Mouse (Mus musculus) embryonic facial prominence, embryonic 15.5 days (tissue): ENCODE data around the gene Prr5l. TPM values are rescaled to one million over a fixed set of nuclear protein-coding genes. Genes with fewer than 3 reads are reported as not detected.
A peak's percentile ranks its signal among the peaks of the same experiment; 100 is the strongest.

Experiments used
- ATAC-seq: fragments of 200-750 bp; cut with Nextera tagmentation; 2 replicates; pipeline ENCODE4 v1.8.0; 2017; ENCODE audit warnings: low read depth, moderate TSS enrichment; ENCODE audit not compliant: insufficient number of reproducible peaks, low FRiP score, low TSS enrichment
- H3K27ac ChIP-seq: fragments of 300-500 bp; sonication (generic); replicated peaks from 2 replicates; pipeline ENCODE4 v1.5.1; 2015; ENCODE audit warnings: mild to moderate bottlenecking, inconsistent platforms
- H3K27me3 ChIP-seq: fragments of 300-500 bp; sonication (generic); 2 replicates; pipeline ENCODE4 v1.6.1; 2015; ENCODE audit warnings: inconsistent platforms
- H3K36me3 ChIP-seq: fragments of 300-500 bp; sonication (generic); 2 replicates; pipeline ENCODE4 v1.6.1; 2015; ENCODE audit warnings: mild to moderate bottlenecking, inconsistent platforms
- H3K4me1 ChIP-seq: fragments of 300-500 bp; sonication (generic); 2 replicates; pipeline ENCODE4 v1.6.1; 2015; ENCODE audit warnings: inconsistent platforms
- H3K4me2 ChIP-seq: fragments of 300-500 bp; sonication (generic); replicated peaks from 2 replicates; pipeline ENCODE4 v1.6.1; 2015; ENCODE audit warnings: mild to moderate bottlenecking, inconsistent platforms
- H3K4me3 ChIP-seq: fragments of 300-500 bp; sonication (generic); replicated peaks from 2 replicates; pipeline ENCODE4 v1.5.1; 2015; ENCODE audit warnings: mild to moderate bottlenecking, inconsistent platforms
- H3K9ac ChIP-seq: fragments of 300-500 bp; sonication (generic); 2 replicates; pipeline ENCODE4 v1.6.1; 2015; ENCODE audit warnings: inconsistent platforms
- H3K9me3 ChIP-seq: fragments of 300-500 bp; sonication (generic); replicated peaks from 2 replicates; pipeline ENCODE4 v1.6.1; 2016; ENCODE audit warnings: inconsistent platforms
- WGBS: fragments of 180-500 bp; shearing (Covaris S2); methylation state at CpG from one replicate; pipeline ENCODE4 v1.1.7; 2015; 5-methylcytosine and 5-hydroxymethylcytosine counted together
- polyA plus RNA-seq: library from polyadenylated mRNA; unstranded; fragments of >200 nt; fragmentation: Nextera tagmentation; extraction: Ambion mirVana; gene quantifications from 2 replicates; pipeline ENCODE4 v1.2.1, GENCODE M21; 2015

The Prr5l gene
- polyA plus RNA-seq, 1 experiment from 2014 or later, result 24.4 TPM

DNA sequence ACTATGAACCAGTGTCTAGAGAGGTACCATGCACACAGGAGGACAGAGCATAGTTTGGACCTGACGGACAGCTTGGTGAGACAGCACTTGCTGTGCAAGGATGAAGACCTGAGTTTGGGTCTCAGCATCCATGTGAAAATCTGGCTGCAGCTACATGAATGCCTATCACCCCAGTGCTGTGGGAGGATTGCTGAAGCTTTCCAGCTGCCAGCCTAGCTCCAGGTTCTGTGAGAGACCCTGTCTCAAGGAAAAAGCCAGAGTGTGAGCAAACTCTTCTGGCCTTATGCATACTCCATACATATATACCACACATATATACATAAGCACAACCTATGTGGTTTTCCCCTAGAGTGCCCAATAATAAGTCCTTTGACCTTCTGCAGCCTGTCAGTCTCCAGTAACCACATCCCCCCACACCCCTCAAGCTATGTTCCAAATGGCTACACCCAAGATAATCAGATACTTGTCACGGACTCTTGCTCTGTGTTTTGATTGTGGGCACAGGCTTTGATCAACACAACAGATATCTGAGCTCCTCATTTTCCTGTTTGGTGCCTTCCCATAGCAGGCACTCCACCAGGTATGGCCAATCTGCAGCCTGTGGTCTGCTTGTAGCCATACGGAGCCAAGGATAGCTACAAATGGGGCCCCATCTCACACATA lies 66.0 kb downstream of the Prr5l start:
- no peak overlapping the region for H3K4me3 ChIP-seq
- WGBS, result 66% methylated on average over 3 of the region's 3 CpGs
- no peak overlapping the region for H3K27ac ChIP-seq
- H3K4me1 ChIP-seq, result no peaks in the 10 kb centered on the region
- H3K36me3 ChIP-seq, result no peaks in the 10 kb centered on the region
- no peak overlapping the region for H3K4me2 ChIP-seq
- ATAC-seq, result no peak
- H3K27me3 ChIP-seq, result no peaks in the 10 kb centered on the region
- H3K9ac ChIP-seq, result no peak overlapping the region
- H3K9me3 ChIP-seq, result no peaks in the 10 kb centered on the region

GRCm38 (mm10) chr2:101815250-101815934 lies 67.4 kb downstream of the Prr5l start:
- Histone ChIP-seq H3K9me3 (no peaks in the 10 kb centered on the region), H3K27me3 (no peaks in the 10 kb centered on the region), H3K4me3 (no peak overlapping the region), H3K36me3 (no peaks in the 10 kb centered on the region), H3K9ac (no peak overlapping the region), H3K4me1 (0 out of 2 replicates have a peak, but pooled peaks cover 2% of the 10 kb centered on the region), H3K27ac (no peak overlapping the region), H3K4me2 (no peak overlapping the region)
- peak; percentile 54; the same call in 1 of the 2 replicates for ATAC-seq
- 32% methylated on average over 5 of the region's 5 CpGs for WGBS

GRCm38 (mm10) chr2:101814272-101814625 lies 68.6 kb downstream of the Prr5l start:
- ATAC-seq, result no peak
- Histone ChIP-seq H3K9me3 (no peaks in the 10 kb centered on the region), H3K4me2 (no peak overlapping the region), H3K27ac (no peak overlapping the region), H3K9ac (no peak overlapping the region), H3K4me3 (no peak overlapping the region), H3K4me1 (0 out of 2 replicates have a peak, but pooled peaks cover 2% of the 10 kb centered on the region), H3K27me3 (no peaks in the 10 kb centered on the region), H3K36me3 (no peaks in the 10 kb centered on the region)
- WGBS, result 75% methylated on average over 5 of the region's 5 CpGs

DNA sequence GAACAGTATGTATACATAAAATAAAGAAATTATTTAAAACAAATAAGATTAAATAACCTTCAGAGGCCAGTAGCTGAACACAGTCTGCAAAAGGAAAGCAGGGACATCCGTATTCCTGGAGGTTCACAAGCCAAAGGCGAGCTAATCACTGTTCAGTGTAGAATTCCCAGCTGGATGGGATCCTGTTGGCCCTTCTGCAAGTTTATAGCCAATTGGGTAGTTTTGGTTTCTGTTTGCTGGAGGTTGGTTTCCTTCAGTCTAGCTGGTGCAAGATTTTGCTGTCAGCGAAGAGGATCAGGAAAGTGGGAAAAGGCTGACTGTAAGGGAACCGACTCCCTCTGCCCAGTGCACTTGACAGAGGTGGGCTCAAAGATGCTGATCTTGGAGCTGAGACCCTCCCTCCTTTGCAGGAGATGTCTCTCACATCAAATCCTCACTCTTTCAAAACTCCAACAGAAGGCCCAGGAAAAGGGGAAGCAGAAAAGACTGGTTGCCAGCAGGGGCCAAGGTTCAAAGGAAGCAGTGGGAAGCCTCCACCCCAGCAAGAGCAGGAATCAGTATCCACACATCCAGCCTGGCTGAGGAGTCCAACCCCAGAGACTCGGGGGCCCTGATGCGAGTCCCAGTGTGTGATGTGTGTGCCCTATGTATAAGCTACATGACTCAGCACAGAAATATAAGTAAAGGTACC lies 69.1 kb downstream of the Prr5l start:
- Histone ChIP-seq H3K9ac (no peak overlapping the region), H3K4me2 (no peak overlapping the region), H3K27me3 (no peaks in the 10 kb centered on the region), H3K4me3 (no peak overlapping the region), H3K4me1 (0 out of 2 replicates have a peak, but pooled peaks cover 2% of the 10 kb centered on the region), H3K36me3 (no peaks in the 10 kb centered on the region), H3K9me3 (no peaks in the 10 kb centered on the region), H3K27ac (no peak overlapping the region)
- WGBS, result 74% methylated on average over 6 of the region's 6 CpGs
- ATAC-seq, result no peak

DNA sequence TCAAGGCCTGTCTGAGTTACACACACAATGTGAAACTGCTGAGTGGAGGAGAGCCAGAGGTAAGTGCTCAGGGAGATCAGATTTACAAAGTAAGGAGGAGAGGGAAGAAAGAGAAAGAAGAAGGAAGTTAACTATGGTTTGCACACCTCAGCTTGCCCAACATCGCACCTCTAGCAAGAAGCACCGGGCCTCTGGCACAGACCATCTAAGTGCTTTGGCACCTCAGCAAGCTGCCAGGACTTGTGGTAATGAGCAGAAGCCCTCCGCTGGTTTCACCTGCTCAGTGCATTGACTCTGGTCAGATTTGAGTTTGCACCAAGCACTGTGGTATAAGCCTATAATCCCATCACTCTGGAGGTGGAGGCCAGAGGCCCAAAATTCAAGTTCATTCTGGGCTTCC lies 70.9 kb downstream of the Prr5l start:
- WGBS, result 93% methylated on average over 3 of the region's 3 CpGs
- Histone ChIP-seq H3K27ac (no peak overlapping the region), H3K27me3 (no peaks in the 10 kb centered on the region), H3K4me2 (no peak overlapping the region), H3K4me3 (no peak overlapping the region), H3K9ac (no peak overlapping the region), H3K36me3 (no peaks in the 10 kb centered on the region), H3K4me1 (0 out of 2 replicates have a peak, but pooled peaks cover 2% of the 10 kb centered on the region), H3K9me3 (no peaks in the 10 kb centered on the region)
- no peak for ATAC-seq

GRCm38 (mm10) chr2:101810774-101811173 lies 72.1 kb downstream of the Prr5l start:
- ATAC-seq, result no peak
- Histone ChIP-seq H3K27me3 (no peaks in the 10 kb centered on the region), H3K36me3 (no peaks in the 10 kb centered on the region), H3K4me1 (0 out of 2 replicates have a peak, but pooled peaks cover 2% of the 10 kb centered on the region), H3K27ac (no peak overlapping the region), H3K9ac (no peak overlapping the region), H3K4me2 (no peak overlapping the region), H3K9me3 (no peaks in the 10 kb centered on the region), H3K4me3 (no peak overlapping the region)
- 51% methylated on average over 8 of the region's 8 CpGs for WGBS

- no peaks in the 10 kb centered on the region for H3K9me3 ChIP-seq
- H3K4me3 ChIP-seq, result no peak overlapping the region
- no peak overlapping the region for H3K27ac ChIP-seq
- H3K9ac ChIP-seq, result no peak overlapping the region
- 65% methylated on average over 6 of the region's 6 CpGs for WGBS
- no peak for ATAC-seq
- H3K27me3 ChIP-seq, result no peaks in the 10 kb centered on the region
- H3K4me2 ChIP-seq, result no peak overlapping the region
- H3K4me1 ChIP-seq, result 0 out of 2 replicates have a peak, but pooled peaks cover 2% of the 10 kb centered on the region
- H3K36me3 ChIP-seq, result no peaks in the 10 kb centered on the region
Observed at GRCm38 (mm10) chr2:101809640-101810305, 73.1 kb downstream of the Prr5l start.

DNA sequence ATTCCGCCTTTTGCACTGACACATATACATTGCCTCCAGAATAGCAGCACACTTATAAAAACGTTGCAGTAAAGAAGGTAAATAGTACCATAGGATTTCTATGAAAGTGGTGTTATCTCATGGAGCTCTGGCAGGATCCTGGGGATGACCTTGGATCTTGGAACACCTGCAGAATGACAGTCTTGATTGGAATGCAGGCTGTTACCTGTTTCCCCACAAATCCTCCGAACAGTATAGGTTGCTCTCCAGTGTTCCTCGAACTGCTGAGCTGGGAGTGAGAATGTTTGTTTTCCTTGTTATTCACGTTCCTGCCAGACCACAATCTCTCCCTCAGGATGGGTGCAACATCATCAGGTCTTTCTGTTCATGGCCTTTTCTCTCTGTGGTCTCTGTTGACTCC lies 75.1 kb downstream of the Prr5l start:
- Histone ChIP-seq H3K4me1 (0 out of 2 replicates have a peak, but pooled peaks cover 2% of the 10 kb centered on the region), H3K9me3 (no peaks in the 10 kb centered on the region), H3K27ac (no peak overlapping the region), H3K4me3 (no peak overlapping the region), H3K36me3 (no peaks in the 10 kb centered on the region), H3K9ac (no peak overlapping the region), H3K4me2 (no peak overlapping the region), H3K27me3 (no peaks in the 10 kb centered on the region)
- WGBS, result 62% methylated on average over 5 of the region's 5 CpGs
- no peak for ATAC-seq

- ATAC-seq, result no peak
- H3K9me3 ChIP-seq, result no peaks in the 10 kb centered on the region
- no peaks in the 10 kb centered on the region for H3K27me3 ChIP-seq
- no peaks in the 10 kb centered on the region for H3K4me1 ChIP-seq
- no peak overlapping the region for H3K4me3 ChIP-seq
- H3K9ac ChIP-seq, result no peak overlapping the region
- H3K36me3 ChIP-seq, result no peaks in the 10 kb centered on the region
- no peak overlapping the region for H3K27ac ChIP-seq
- WGBS, result 91% methylated on average over 6 of the region's 6 CpGs
- no peak overlapping the region for H3K4me2 ChIP-seq
Observed at GRCm38 (mm10) chr2:101802240-101802639, 80.6 kb downstream of the Prr5l start.

- WGBS, result under 1% methylated on average over 19 of the region's 19 CpGs
- no peak for ATAC-seq
- H3K36me3 ChIP-seq, result no peaks in the 10 kb centered on the region
Observed at GRCm38 (mm10) chr2:101797901-101798250, 85.0 kb downstream of the Prr5l start.

More at GRCm38 (mm10) chr2:101797901-101798250, 85.0 kb downstream of the Prr5l start:
- Histone ChIP-seq H3K9ac (peak overlapping the region; percentile 56), H3K9me3 (no peaks in the 10 kb centered on the region), H3K27ac (peak overlapping the region; percentile 90), H3K4me1 (peaks cover 19% of the 10 kb centered on the region), H3K4me3 (peak overlapping the region; percentile 66), H3K4me2 (peak overlapping the region; percentile 98), H3K27me3 (no peaks in the 10 kb centered on the region)
